Mouse (Mus musculus) embryo, embryonic 11 days (tissue): Measurements from ENCODE around the gene Pard6a.

Experiments
- DNase-seq: peaks from one replicate; pipeline ENCODE4 v3.0.0-alpha.2; 2015

Gene Pard6a

DNA sequence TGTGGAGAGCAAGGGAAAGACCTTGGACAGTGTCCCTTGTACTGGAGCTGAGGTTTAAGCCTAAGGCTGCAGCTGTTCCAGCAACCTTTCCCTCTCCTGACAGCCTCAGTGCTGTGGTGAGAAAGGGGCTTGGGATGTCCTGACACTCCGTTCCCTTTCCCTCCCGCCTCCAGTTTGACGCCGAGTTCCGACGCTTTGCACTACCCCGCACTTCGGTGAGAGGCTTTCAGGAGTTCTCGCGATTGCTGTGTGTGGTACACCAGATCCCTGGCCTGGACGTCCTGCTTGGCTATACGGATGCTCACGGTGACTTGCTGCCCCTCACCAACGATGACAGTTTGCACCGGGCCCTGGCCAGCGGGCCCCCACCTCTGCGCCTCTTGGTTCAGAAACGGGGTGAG, 1.1 kb downstream of the Pard6a start:
- peak; percentile 18 for DNase-seq

GRCm38 (mm10) chr8:105702731-105703415, 1.9 kb downstream of the Pard6a start:
- DNase-seq, result no peak

GRCm38 (mm10) chr8:105704146-105704812, 3.3 kb downstream of the Pard6a start:
- no peak for DNase-seq

GRCm38 (mm10) chr8:105704955-105705354, 4.0 kb downstream of the Pard6a start:
- no peak for DNase-seq

GRCm38 (mm10) chr8:105706426-105706825, 5.5 kb downstream of the Pard6a start:
- no peak for DNase-seq

GRCm38 (mm10) chr8:105707498-105708403, 6.8 kb downstream of the Pard6a start, which contains the start of the genes 4933405L10Rik and Enkd1:
Gene 4933405L10Rik (plus strand): TSS chr8:105707655.
Gene Enkd1 (minus strand): TSS chr8:105708210.
- peak; percentile 98 for DNase-seq

GRCm38 (mm10) chr8:105708675-105709074, 7.7 kb downstream of the Pard6a start:
- no peak for DNase-seq

DNA sequence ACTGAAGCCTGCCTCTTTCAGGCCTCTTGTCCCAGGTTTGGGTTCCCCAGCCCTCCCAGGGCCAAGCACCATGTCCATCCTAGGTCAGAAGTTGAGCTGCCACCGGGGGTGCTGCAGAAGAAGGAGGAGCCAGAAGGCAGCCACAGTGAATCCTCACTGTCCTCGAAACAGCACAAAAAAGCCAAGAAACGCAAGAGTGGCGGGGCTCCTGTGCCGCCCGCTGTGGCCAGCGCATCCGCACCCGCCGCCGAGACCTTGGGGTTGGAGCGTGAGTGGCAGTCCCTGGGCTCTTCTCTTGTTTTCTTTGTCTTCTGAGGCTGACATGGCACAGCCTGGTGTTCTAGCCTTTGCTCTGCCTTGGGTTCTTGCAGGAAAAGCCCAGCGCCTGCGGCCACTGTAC, 8.4 kb downstream of the Pard6a start:
- no peak for DNase-seq

- no peak for DNase-seq
Measured at GRCm38 (mm10) chr8:105712286-105712685, 11.3 kb downstream of the Pard6a start.

GRCm38 (mm10) chr8:105714139-105714538, 13.2 kb downstream of the Pard6a start:
- peak; percentile 93 for DNase-seq

DNA sequence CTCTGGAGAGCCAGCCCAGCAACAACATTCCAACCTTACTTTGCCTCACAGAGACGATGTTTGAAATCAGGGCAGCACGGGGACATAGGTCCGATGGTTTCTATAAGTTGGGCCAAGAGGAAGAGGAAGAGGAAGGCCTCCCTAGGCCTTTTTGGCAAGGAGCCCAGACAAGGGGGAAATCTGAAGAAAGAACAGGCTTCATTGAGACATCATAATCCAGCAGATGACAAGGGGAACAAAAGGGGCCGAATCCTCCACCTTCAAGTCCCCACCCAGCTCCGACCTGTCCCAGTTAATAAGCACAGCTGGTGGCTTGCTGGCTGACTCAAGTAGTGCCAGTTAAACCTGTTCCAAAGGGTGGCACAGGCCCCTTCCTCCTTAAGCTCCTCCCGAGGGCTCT, 14.1 kb downstream of the Pard6a start:
- no peak for DNase-seq

- DNase-seq, result no peak
Measured at GRCm38 (mm10) chr8:105716302-105716945, 15.5 kb downstream of the Pard6a start.

GRCm38 (mm10) chr8:105719637-105720036, 18.7 kb downstream of the Pard6a start:
- no peak for DNase-seq

GRCm38 (mm10) chr8:105722861-105723260, 21.9 kb downstream of the Pard6a start:
- DNase-seq, result no peak

DNA sequence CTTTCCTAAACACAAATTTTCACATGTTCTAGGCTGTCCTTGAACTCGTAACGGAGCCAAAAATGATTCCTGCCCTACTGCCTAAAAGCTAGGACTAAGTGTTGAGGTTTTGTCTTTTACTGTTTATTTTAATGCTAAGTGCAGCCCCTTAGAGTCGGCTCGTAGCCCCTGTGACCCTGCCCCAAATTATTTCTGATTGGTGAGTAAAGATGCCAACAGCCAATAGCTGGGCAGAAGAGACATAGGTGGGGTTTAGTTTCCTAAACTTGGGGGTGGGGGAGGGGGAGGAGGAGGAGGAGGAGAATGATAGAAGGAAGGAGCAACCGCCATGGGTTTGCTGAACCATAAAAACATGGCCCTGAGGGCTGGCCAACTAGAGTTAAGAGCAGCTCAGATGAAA, 24.8 kb downstream of the Pard6a start:
- DNase-seq, result no peak

GRCm38 (mm10) chr8:105727397-105728124, 26.6 kb downstream of the Pard6a start:
- DNase-seq, result peak; percentile 15

DNA sequence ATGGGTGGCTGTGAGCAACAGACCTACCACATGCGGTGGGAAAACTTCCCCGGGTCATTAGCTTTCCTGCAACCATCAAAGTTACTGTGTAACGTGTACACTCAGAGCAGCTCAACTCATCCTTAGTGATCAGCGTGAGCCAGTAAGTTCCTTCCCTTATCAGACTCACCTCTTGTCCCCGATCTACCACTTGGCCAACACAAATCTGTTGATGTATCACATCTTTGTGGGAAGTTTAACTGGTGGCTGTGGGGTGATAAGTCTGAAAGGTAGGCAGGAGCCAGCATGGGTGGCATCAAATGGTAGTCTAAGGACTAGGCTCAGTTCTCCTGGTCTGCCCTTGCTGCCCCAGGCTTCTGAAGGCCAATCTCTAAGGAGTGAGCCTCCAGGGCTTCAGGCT, 31.2 kb downstream of the Pard6a start:
- DNase-seq, result no peak

- no peak for DNase-seq
Measured at GRCm38 (mm10) chr8:105739216-105739615, 38.3 kb downstream of the Pard6a start.

DNA sequence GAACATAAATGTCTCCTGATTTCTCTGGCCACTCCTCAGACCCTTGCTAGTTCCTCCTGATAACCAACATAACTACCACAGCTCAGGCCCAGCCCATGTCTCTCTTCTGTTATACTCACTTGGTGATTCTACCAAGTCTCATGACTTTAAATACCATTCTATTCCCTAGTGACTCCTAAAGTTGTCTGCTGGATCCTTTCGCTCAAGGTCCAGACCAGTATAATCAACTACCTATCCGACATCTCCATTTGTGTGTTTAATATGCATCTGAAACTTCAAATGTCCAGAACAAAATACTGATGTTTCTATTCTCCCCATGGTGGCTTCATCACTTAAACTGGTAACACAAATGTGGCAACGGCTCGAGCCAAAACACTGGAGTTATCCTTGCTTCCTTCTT, 42.4 kb downstream of the Pard6a start:
- no peak for DNase-seq

DNA sequence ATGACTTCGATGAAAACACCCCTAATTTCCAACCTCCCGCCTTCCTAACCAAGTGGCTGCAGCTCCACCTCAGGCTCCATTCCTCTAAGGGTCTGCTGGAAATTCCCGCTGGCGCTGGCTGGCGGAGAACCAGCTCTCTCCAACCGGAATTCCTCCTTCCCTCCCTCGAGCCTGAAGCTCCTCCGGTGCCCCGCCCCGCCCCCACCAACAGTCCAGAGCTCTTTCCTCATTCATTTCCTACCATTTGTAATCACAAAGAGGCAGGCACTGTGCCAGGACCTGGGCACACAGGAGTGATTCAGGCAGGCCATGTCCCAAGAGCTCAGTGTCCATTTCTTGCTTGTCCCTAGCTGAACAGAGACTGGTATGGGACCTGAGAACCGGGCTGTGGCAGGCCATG, 49.7 kb downstream of the Pard6a start:
- peak; percentile 60 for DNase-seq
